Mouse (Mus musculus) heart, adult 2 months (tissue): ENCODE measurements around the gene Cotl1. TPM values are rescaled to one million over a fixed set of nuclear protein-coding genes. Genes with fewer than 3 reads are reported as not detected.

Experiments used
- DNase-seq, 2 experiments: peaks; one replicate each; pipeline ENCODE4 v3.0.0; 2021
- H3K27ac ChIP-seq: fragments of 200-600 bp; 2 replicates; pipeline ENCODE4 v1.8.1; 2022
- H3K27me3 ChIP-seq: fragments of 200-500 bp; 2 replicates; pipeline ENCODE4 v1.6.1; 2012; ENCODE audit warnings: mild to moderate bottlenecking, low read length, inconsistent platforms, mixed read lengths; ENCODE audit not compliant: control insufficient read depth, insufficient read depth
- H3K36me3 ChIP-seq: fragments of 200-500 bp; 2 replicates; pipeline ENCODE4 v1.6.1; 2012; ENCODE audit warnings: low read length, inconsistent platforms; ENCODE audit not compliant: control insufficient read depth, insufficient read depth
- H3K4me1 ChIP-seq: fragments of 200-500 bp; 2 replicates; pipeline ENCODE4 v1.6.1; 2011; ENCODE audit warnings: low read length; ENCODE audit not compliant: control insufficient read depth, insufficient read depth
- H3K4me3 ChIP-seq: fragments of 200-600 bp; 2 replicates; pipeline ENCODE4 v1.8.1; 2022
- H3K79me2 ChIP-seq: fragments of 200-500 bp; replicated peaks from 2 replicates; pipeline ENCODE4 v1.6.1; 2012; ENCODE audit warnings: mild to moderate bottlenecking, inconsistent platforms, low read length, moderate library complexity, mixed read lengths; ENCODE audit not compliant: control insufficient read depth, insufficient read depth
- H3K9ac ChIP-seq: fragments of 200-500 bp; 2 replicates; pipeline ENCODE4 v1.6.1; 2012; ENCODE audit warnings: low read depth, mild to moderate bottlenecking, control low read depth, inconsistent platforms, low read length, mixed read lengths
- CTCF ChIP-seq: fragments of 200-600 bp; IDR thresholded peaks from 2 replicates; pipeline ENCODE4 v1.8.1; 2022; ENCODE audit warnings: antibody characterized with exemption, mild to moderate bottlenecking, moderate library complexity
- EP300 ChIP-seq: fragments of 200-500 bp; IDR thresholded peaks from 2 replicates; pipeline ENCODE4 v1.6.1; 2011; ENCODE audit warnings: low read depth, low read length, control low read depth; ENCODE audit not compliant: insufficient read depth
- POLR2A ChIP-seq: fragments of 200-500 bp; IDR thresholded peaks from 2 replicates; pipeline ENCODE4 v1.6.1; 2011; ENCODE audit warnings: mild to moderate bottlenecking, low read depth, low read length, control low read depth; ENCODE audit not compliant: insufficient read depth
- WGBS: fragments of 180-500 bp; shearing (Covaris S2); methylation state at CpG from one replicate; pipeline ENCODE4 v1.1.7; 2018; 5-methylcytosine and 5-hydroxymethylcytosine counted together
- intact Hi-C: fragments of 180-260 bp; cut with DNase I; formaldehyde crosslinking; loops from one replicate; pipeline ENCODE4 v1.15.1; 2025
- polyA plus RNA-seq: library from polyadenylated mRNA; depleted of rRNA; stranded (reverse); fragments of >200 nt; gene quantifications from 2 replicates; pipeline ENCODE4 v1.2.3, GENCODE M21; 2012
- total RNA-seq, 2 experiments: library from RNA; stranded (reverse); gene quantifications; 2 replicates each; pipeline ENCODE4 v1.2.3; 2021

The Cotl1 gene
- total and polyA plus RNA-seq, 3 experiments, result 17.5 to 23.2 (median 20.4) TPM

GRCm38 (mm10) chr8:119881301-119881700, 41.0 kb upstream of the Cotl1 start:
- H3K9ac ChIP-seq, result no peak overlapping the region
- H3K36me3 ChIP-seq, result no peaks in the 10 kb centered on the region
- 85% methylated on average over 6 of the region's 6 CpGs for WGBS
- no peaks in the 10 kb centered on the region for H3K79me2 ChIP-seq
- DNase-seq, result no peak
- H3K27me3 ChIP-seq, result no peaks in the 10 kb centered on the region
- no peak overlapping the region for H3K27ac ChIP-seq
- TF ChIP-seq EP300 (no peak), POLR2A (no peak), CTCF (no peak)
- intact Hi-C loops, result no loop called here
- H3K4me1 ChIP-seq, result peaks cover 4% of the 10 kb centered on the region
- H3K4me3 ChIP-seq, result no peak overlapping the region

DNA sequence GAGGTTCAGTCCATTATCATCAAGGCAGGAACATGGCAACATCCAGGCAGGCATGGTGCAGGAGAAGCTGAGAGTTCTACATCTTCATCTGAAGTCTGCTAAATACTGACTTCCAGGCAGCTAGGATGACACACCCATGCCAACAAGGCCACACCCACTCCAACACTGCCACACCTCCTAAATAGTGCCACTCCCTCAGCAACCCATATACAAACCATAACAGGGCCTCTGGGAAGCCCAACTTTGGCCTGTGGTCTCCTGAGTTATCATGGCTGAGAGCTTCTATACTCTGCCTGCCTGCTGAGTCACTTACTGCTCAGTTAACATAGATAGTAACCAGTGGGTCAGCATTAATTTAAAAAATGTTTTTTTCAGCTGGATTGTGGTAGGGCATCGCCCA, 32.8 kb upstream of the Cotl1 start:
- no peaks in the 10 kb centered on the region for H3K27me3 ChIP-seq
- H3K4me3 ChIP-seq, result no peak overlapping the region
- no peak overlapping the region for H3K27ac ChIP-seq
- H3K36me3 ChIP-seq, result no peaks in the 10 kb centered on the region
- no peak overlapping the region for H3K9ac ChIP-seq
- no peak for DNase-seq
- WGBS, result 98% methylated on average over 1 of the region's 1 CpGs
- intact Hi-C loops, result no loop called here
- no peaks in the 10 kb centered on the region for H3K4me1 ChIP-seq
- H3K79me2 ChIP-seq, result no peaks in the 10 kb centered on the region
- TF ChIP-seq EP300, result no peak
- TF ChIP-seq POLR2A, result no peak
- TF ChIP-seq CTCF, result no peak

DNA sequence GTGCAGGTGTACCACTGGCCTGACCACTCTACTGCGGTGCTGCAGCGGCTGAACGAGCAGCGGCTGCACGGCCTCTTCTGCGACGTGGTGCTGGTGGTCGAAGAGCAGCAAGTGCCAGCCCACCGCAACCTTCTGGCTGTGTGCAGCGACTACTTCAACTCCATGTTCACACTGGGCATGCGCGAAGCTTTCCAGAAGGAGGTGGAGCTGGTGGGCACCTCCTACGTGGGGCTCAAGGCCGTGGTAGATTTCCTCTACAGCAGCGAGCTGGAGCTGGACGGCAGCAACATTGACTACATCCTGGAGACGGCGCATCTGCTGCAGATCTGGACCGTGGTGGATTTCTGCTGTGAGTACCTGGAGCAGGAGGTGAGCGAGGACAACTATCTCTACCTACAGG, 29.3 kb upstream of the Cotl1 start:
- H3K79me2 ChIP-seq, result no peaks in the 10 kb centered on the region
- H3K27me3 ChIP-seq, result no peaks in the 10 kb centered on the region
- no peaks in the 10 kb centered on the region for H3K36me3 ChIP-seq
- H3K27ac ChIP-seq, result no peak overlapping the region
- intact Hi-C loops, result no loop called here
- 79% methylated on average over 20 of the region's 20 CpGs for WGBS
- TF ChIP-seq EP300 (no peak), CTCF (no peak), POLR2A (no peak)
- no peak for DNase-seq
- no peak overlapping the region for H3K4me3 ChIP-seq
- no peak overlapping the region for H3K9ac ChIP-seq
- no peaks in the 10 kb centered on the region for H3K4me1 ChIP-seq

- DNase-seq, result no peak
- no peak for TF ChIP-seq POLR2A
- no peak for TF ChIP-seq CTCF
- TF ChIP-seq EP300, result no peak
- intact Hi-C loops, result loop anchor here (2.0 kb wide), 1 partner anchor 22 kb away; the partner anchor contains the start of gene Cotl1
- H3K36me3 ChIP-seq, result no peaks in the 10 kb centered on the region
- peak overlapping the region; percentile 71 for H3K27ac ChIP-seq
- H3K79me2 ChIP-seq, result no peaks in the 10 kb centered on the region
- H3K4me1 ChIP-seq, result no peaks in the 10 kb centered on the region; the same call in 1 of the 2 replicates
- H3K4me3 ChIP-seq, result peak overlapping the region; percentile 89
- no peaks in the 10 kb centered on the region for H3K27me3 ChIP-seq
- 26% methylated on average over 6 of the region's 6 CpGs for WGBS
- peak overlapping the region; percentile 86 for H3K9ac ChIP-seq
Measured at GRCm38 (mm10) chr8:119862749-119863148, 22.4 kb upstream of the Cotl1 start.

DNA sequence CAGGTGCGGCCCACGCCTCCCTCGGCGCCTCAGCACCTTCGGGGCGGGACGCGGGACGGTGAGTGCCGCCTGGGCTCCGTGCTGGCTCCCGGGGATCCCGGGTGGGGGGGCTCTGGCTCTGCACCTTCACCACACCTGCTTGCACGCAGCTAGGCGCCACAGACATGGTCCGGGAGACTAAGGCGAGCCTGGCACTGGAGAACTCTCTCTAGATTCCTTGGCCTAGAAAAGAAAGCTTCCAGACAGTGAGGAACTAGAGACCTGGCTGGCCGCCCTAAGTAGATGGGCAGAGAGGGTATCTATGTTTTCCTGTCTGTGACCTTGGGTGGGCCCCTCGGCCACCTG, 22.0 kb upstream of the Cotl1 start:
- Histone ChIP-seq H3K27me3 (no peaks in the 10 kb centered on the region), H3K4me3 (peak overlapping the region; percentile 89), H3K27ac (peak overlapping the region; percentile 71), H3K36me3 (no peaks in the 10 kb centered on the region), H3K4me1 (no peaks in the 10 kb centered on the region; the same call in 1 of the 2 replicates), H3K79me2 (no peaks in the 10 kb centered on the region), H3K9ac (peak overlapping the region; percentile 86)
- TF ChIP-seq CTCF, result no peak
- TF ChIP-seq POLR2A, result no peak
- TF ChIP-seq EP300, result no peak
- intact Hi-C loops, result loop anchor here (2.0 kb wide), 1 partner anchor 22 kb away; the partner anchor contains the start of gene Cotl1
- no peak for DNase-seq
- WGBS, result 1% methylated on average over 19 of the region's 19 CpGs

DNA sequence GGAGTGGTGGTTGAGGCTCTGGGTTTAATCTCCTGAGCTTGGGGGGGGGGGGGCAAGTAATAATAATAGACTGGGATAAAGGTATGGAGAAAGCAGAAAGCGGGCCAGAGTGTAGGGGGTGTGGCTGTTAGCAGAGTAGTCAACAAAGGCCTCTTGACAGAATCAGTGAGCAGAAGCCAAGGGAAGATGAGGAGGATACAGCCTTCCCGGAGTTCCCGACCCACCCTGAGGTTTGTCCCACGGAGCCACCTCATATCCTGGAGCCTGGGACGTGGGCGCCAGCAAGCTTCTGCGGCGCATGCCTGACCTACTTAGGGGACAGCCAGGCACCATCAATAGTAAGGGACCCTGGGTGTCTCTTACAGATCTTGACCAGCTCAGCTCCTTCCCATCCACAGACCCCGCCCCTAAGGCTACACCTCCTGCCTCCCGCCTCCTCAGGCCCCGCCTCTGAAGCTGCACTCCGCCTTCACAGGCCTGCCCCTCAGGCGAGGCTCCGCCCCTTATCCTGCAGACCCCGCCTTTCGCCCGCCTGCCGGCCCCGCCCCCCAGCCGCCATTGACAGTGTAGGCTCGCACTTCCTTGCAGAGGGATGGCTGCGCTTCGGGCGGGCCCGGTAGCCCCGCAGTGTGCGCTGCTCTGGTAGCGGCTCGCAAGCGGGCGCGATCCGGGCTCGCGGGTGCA, 21.5 kb upstream of the Cotl1 start, which contains the start of gene Klhl36:
TSS of gene Klhl36 (plus strand) at position 561 of the 684 bp plus-strand sequence.
- TF ChIP-seq POLR2A, result peak; percentile 66
- TF ChIP-seq CTCF, result no peak
- Histone ChIP-seq H3K27ac (peak within 1 kb of the TSS; percentile 71), H3K36me3 (no peaks in the 10 kb centered on the region), H3K9ac (peak within 1 kb of the TSS; percentile 86), H3K4me1 (no peaks in the 10 kb centered on the region; the same call in 1 of the 2 replicates), H3K79me2 (no peaks in the 10 kb centered on the region), H3K4me3 (peak within 1 kb of the TSS; percentile 89), H3K27me3 (no peaks in the 10 kb centered on the region)
- intact Hi-C loops, result loop anchor here (2.0 kb wide), 1 partner anchor 21 kb away; the partner anchor contains the start of gene Cotl1
- WGBS, result under 1% methylated on average over 34 of the region's 35 CpGs
- DNase-seq, result peak; percentile 97 to 99
